Mouse (Mus musculus) adrenal gland, postnatal 14 days (tissue): ENCODE results near the gene Bcas1. TPM values are rescaled to one million over a fixed set of nuclear protein-coding genes. Genes with fewer than 3 reads are reported as not detected.

Experiments
- DNase-seq: peaks from one replicate; pipeline ENCODE4 v3.0.0; 2021; ENCODE audit warnings: mixed read lengths
- total RNA-seq: library from RNA; stranded (reverse); gene quantifications from 2 replicates; pipeline ENCODE4 v1.2.3, GENCODE M21; 2021

Gene Bcas1
- total RNA-seq, 1 experiment from 2014 or later, result 0.30 TPM

GRCm38 (mm10) chr2:170418748-170419147, 8.9 kb downstream of the Bcas1 start:
- peak; percentile 65 for DNase-seq

DNA sequence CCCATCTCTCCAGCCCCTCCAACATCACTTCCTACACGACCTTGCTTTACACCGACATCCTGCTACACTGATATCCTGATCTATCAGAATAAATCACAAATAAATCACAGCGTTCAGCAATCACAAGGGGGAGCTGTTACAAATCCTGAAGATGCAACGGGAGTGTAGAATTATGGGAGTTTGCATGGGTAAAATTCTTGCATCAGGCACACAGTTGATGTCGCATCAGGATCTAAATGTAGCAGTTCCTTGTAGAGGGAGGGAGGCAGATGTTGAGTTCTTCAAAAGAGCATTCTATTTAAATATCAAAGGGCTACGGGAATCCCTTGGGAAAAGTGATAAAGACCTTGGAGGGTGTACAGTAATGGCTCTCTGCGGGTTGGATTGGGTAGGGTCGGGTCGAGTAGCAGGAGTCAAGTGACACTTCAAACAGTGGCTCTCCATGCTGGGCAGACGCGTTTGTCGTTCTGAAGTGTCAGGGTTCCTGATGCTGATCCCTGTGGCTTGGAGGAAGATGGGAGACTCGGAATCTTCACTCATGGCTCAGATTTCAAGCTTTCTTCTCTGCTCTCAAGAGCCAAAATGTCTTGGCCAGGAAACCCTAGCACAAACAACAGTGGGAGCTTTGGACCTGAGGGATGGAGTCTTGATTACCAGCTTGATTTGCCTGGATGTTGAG, 16.0 kb downstream of the Bcas1 start:
- no peak for DNase-seq

- no peak for DNase-seq
These were observed 16.8 kb downstream of the Bcas1 start for GRCm38 (mm10) chr2:170410677-170411489.

- DNase-seq, result no peak
These were observed 21.2 kb downstream of the Bcas1 start for GRCm38 (mm10) chr2:170406438-170406837.

GRCm38 (mm10) chr2:170404781-170405573, 22.7 kb downstream of the Bcas1 start:
- DNase-seq, result no peak

DNA sequence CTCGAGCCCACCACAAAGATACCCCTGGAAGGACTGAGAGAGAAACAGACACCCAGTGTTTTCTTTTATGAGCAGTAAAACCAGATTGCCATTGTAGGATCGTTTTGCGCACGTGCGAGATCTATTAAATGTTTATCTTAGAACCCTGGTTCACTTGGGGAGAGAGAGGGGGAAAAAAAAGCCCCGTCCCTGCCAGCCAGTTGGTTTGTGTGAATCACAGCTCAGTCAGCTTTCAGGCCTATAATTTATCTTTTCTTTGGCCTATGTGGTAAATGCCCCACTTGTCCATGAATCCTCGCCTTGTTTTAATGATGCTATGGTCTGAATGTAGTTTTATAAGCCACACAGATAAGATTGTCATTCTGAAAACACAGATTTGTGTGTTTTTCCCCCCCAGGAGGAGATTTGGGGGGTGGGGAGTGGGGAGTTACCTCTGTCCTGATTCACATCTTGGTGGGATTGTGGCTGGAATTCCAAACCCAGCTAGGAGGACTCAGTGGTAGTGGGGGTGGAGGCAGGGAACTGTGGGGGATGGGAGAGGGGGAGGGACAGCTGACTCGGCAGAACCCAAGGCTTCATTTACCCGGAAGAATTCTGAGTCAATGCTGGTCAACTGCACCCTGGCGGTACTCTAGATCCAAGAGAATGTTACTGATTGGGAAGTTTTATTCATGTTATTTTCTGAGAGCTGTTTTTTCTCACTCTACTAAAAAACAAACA, 23.8 kb downstream of the Bcas1 start:
- no peak for DNase-seq

- peak; percentile 84 for DNase-seq
These were observed 26.3 kb downstream of the Bcas1 start for GRCm38 (mm10) chr2:170401211-170401799.

DNA sequence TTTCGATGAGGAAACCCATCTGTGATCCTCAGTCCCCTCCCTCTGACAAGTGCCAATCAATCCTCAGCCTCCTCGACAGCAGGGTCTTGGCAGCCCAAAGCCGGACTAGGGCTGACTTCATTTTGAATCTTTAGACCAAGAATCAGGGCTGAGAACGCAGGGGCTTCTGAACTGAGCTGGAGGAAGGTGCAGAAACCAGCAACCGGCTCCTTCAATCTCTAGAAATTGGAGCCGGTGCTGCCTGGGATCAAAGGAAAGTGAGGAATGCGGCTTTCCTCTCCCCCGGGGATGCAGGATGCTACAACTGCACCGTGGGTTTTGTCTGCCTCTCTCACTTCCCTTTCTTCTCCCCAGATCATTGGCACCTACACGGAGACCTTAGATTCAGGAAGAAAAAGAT, 27.0 kb downstream of the Bcas1 start:
- DNase-seq, result no peak

- DNase-seq, result no peak
These were observed 35.7 kb downstream of the Bcas1 start for GRCm38 (mm10) chr2:170391994-170392393.

- DNase-seq, result no peak
These were observed 39.3 kb downstream of the Bcas1 start for GRCm38 (mm10) chr2:170388320-170388719.

GRCm38 (mm10) chr2:170385556-170385955, 42.1 kb downstream of the Bcas1 start:
- DNase-seq, result no peak

DNA sequence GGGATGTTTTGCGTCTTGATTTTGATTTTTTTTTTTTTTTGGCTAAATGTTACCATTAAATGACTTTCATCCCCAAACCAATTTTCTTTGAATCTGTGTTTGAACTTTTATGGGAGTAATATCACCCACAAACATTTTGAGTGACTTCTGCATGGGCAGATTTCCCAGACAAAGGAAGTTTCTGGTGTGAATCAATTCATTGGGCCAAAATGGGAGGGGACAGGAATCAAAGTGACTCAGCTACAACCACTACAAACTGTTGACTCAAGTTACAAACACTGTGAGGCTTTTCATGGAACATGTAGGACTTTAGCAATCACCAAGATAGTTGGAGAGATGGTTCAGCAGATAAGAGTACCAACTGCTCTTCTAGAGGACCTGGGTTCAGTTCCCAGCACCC, 42.9 kb downstream of the Bcas1 start:
- DNase-seq, result no peak

GRCm38 (mm10) chr2:170373391-170373790, 54.3 kb downstream of the Bcas1 start:
- DNase-seq, result no peak

DNA sequence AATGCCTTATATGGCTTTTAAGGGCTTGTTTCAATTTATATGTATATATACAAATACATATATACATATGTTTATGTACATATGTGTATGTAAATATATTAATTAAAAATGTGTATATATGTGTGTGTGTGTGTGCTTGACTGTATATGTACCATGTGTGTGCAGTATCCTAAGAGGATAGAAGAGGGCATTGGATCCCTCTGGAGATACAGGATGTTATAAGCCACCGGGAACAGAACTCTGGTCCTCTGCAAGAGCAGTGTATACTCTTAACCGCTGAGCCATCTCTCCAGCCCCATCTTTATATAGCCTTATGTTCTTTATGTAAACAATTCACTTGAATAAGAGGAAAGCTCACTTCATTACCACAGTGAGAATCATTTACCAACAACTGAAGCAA, 62.0 kb downstream of the Bcas1 start:
- no peak for DNase-seq

GRCm38 (mm10) chr2:170365271-170365670, 62.4 kb downstream of the Bcas1 start:
- no peak for DNase-seq

- DNase-seq, result peak; percentile 54
These were observed 70.8 kb downstream of the Bcas1 start for GRCm38 (mm10) chr2:170356667-170357374.

DNA sequence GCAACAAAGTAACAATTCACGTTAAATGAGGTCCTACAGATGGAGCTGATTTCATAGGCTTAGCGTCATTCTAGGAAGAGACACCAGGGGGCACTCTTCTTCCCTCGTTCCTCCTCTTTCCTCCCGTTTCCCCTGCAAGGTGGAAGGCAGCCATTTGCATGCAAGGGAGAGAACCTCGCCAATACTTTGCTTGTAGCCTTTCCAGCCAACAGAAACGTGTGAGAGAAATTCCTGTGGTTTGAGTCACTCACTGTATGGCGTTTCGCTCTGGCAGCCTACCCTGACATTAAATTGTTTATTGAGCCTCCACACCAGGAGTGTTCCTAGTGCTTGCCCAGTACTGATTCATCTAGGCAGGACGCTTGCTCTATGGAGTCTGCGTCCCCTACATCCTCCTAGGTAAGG, 72.7 kb downstream of the Bcas1 start:
- DNase-seq, result peak; percentile 86

- DNase-seq, result peak; percentile 24
These were observed 75.4 kb downstream of the Bcas1 start for GRCm38 (mm10) chr2:170352273-170352672.

DNA sequence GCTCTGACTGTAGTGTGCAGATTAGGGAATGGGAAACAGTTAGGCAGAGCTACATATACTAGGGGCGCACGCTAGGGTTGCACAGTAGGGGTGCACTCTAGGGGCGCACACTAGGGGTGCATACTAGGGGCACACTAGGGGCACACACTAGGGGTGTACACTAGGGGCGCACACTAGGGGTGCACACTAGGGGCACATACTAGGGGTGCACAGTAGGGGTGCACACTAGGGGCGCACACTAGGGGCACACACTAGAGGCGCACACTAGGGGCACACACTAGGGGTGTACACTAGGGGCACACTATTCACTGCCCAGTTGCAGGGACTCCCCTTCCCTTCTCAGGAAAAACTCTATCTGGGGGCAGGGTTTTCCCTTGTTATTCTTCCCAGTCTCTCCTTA, 75.8 kb downstream of the Bcas1 start:
- no peak for DNase-seq

DNA sequence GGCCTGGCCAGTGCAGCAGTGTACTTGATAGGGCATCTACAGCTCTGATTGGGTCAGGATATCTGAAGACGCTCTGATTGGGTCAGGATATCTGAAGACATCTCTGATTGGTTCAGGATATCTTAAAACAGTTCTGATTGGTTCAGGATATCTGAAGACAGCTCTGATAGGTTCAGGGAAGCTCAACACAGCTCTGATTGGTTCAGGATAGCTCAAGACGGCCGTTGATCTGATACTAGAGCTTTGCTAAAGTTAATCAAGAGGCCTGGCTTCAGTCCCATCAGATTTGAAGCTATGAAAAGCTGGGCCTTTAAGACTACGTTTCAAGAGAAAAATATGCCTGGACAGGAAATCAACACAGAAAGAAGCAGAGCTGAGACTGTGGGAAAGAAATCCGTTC, 77.9 kb downstream of the Bcas1 start:
- no peak for DNase-seq

- DNase-seq, result no peak
These were observed 78.5 kb downstream of the Bcas1 start for GRCm38 (mm10) chr2:170349096-170349495.
